Mouse (Mus musculus): ENCODE data around the gene Gm11444.

Gm11444 gene

DNA sequence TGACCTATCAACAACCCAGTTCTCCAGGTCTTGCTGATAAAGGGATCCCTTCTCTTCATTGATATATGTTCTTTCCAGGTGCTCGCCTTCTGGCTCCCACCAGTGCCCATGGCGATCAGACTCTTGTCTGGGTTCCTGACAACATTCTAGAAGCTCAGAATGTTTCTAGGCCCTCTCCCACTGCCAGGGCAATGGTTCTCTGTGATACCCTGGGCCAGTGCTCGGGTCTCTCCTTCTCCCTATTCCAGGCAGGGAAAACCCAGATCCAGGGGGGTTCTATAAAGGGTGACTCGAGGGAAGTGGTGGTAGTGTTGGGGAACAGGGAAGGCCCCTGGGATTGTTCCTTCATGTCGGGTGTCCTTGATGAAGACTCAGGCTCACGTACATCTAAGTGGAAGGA is at the start of gene Gm11444:
Gene Gm11444 (minus strand): TSS at position 101 of the 400 bp plus-strand sequence.
- DNase-seq (ENCODE audit: low spot score in 2 of 2), result no peak

DNA sequence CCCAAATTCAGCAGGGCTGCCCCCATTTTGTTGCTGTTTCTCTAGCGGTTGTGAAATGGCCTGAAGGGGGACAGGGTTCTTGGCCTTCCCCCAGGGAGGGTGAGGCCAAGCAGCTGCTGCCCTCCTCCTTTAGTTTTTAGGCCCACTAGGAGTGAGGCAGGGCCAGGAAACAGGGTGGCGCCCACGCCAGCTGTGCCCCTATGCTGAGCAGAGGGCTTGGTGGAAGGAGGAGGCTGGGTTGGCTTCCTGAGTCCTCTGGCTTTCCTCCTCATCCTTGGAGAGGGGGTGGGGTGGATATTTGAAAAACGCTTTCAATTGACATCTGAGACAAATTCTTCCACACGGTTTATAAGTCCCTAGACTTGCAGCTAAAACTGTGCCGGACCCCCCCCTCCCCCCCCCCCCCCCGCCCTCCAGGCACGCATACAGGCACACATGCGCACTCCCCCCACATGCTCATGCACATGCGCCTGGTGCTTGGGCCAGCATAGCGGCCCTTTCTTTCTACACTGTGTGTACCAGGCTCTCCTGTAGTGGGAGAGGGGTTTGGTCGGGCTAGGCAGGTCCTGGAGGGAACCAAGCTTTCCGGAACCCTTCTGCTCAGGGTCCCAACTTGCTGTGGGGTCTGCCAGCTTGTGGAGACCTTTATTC is 46.3 kb upstream of the Gm11444 start:
- no peak for DNase-seq (ENCODE audit: low spot score in 2 of 2)

DNA sequence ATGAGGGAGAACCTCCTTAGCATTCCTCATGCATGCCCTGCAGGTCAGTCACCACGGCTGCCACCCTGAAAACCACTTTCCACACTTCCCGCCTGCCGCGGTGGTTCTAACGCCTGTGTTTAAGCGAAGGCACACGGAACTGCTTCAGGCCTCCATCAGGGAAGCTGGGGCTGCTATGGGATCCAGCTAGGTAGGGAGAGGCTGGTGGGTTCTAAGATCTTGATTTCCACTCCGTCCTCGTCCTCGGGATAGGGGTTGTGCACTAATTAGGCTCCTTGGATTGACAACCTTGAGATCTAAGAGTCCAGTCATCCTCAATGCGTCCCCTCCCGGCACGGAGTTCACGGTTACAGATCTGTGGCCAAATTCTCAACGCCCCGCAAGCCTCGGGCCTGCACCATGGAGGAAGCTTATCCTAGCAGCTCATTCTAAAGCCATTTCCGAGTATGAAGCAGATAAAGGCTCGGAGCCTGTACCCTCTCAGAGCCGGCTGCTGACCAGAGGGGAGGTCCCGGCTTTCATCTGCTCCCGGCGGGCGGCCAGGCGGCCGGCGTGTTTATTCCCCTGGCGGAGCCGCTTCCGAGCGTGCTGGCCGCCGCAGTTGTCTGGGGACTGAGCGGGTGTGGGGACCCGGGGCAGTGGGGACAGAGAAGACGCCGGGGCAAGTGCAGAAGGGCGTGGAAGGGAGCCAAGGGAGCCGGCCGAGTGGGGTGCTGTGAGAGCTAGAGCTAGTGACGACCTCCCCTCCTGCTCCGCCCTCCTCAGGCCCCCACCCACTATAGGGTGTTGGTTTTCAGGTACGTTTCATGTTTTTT is 44.8 kb upstream of the Gm11444 start:
- DNase-seq (ENCODE audit: low spot score in 2 of 2), result no peak

DNA sequence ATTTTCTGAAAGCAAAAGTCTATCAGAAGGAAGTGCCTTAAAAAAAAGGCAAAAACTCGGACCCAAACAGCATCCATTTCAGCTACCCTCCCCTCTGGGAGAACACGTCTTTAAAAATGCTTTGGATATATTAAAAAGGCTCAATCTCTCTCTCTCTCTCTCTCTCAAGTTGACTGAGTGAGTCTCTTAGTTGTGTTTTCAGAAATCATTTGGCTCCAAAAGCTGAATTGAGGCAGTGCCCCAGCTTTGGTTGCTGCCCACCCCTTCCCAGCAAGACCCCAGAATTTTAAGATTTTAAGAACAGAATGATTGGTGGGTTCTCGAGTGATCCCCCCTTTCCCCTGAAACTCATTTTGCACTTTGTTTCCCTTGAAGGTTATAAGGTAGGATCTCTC is 44.0 kb upstream of the Gm11444 start:
- DNase-seq (ENCODE audit: low spot score in 2 of 2), result no peak

DNA sequence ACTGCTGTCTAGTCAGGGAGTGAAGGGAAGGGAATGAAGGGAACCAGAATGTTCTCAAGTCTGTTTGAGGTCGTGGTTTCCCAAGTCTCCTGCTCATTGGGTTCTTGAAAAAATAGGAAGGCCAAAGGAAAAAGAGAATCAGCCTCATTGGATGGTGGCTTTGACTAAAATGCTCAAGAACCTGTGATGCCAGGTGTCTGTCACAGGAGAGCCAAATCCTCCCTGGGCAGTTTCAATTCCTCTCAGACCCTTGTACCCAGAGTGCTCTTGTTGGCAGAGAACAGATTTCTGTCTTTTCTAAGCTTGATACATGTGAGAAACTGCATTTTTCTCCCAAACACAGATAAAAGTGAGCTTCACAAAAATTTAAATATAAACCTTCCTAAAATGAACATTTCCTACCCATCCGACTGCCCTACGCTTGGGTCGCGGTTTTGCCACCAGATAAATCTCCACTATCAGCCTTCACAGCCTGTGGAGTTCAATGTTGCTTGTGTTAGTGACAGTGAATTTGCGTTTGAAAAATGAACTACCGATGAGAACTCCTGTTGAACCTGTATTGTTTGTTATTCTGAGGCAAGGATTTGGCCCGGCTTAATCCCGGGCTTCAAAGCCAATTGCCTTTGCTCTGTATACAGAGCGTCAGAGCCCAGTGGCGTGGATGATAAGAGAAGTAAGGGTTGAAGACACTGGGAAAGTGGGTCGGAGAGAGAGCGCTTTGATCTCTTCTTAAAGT is 43.4 kb upstream of the Gm11444 start:
- no peak for DNase-seq (ENCODE audit: low spot score in 2 of 2)

DNA sequence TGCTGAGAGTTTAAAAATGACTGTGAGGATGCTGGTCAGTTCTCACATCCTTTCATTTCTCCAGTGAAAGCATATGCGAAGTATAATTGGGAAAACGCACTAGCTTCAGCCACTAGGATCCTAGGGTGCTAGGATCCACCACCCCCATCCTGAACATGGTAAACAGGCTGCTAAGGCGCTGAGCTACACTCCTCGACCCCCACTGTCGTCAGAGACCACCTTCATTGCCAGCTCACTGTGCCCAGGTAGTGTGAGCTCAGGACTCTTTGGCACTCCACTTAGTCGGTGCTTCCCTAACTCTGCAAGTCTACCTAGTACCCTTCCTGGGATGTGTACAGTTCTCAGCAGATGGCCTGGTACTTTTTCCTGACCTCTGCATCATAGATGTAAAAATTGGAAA is 42.6 kb upstream of the Gm11444 start:
- DNase-seq (ENCODE audit: low spot score in 2 of 2), result no peak

DNA sequence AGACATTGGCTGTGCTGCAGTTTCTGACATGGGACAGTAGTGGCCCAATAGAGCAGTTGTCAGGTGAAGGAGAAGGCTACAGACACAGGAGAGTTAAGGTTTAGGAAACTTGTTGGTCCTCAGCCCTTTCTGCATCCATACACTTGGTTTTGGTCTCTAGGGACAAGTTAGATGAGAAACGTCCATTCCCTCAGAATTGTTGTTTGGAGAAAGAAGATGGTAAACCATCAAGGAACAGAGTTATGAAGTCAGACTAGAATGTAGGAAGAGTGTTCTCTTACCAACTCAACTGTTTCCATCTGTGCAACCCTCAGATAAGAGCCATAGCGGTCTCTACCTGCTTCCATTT is 41.5 kb upstream of the Gm11444 start:
- DNase-seq (ENCODE audit: low spot score in 2 of 2), result no peak

DNA sequence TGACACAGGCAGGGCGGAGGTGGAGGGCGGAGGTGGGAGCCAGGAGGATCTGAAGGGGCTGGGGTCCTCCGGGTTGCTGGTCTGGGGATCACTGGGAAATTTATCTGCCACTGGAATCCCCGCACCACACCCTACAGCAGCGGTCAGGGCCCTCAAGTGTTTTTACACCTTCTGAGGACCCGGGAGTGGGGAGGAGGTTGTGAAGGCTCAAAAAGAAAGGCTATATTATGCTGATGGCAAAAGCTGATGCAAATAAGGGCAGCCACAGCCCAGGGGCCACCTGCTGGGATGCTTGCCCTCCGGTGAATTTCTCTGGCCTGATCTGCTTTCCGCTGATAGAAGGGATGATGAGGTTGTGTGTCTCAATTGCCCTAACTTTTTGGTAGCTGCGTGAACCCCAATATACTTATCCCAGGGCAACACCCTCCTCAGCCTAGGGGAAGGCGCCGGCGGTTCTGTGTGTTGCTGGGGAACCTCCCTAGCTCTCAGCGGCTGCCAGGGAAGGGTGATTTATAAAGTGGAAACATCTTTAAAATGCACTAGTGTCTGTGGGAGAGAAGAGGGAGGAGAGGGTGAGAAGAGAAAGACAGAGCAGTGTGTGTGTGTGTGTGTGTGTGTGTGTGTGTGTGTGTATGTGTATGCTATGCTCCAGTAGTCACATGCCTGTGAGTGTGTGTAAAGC is 41.0 kb upstream of the Gm11444 start:
- no peak for DNase-seq (ENCODE audit: low spot score in 2 of 2)

DNA sequence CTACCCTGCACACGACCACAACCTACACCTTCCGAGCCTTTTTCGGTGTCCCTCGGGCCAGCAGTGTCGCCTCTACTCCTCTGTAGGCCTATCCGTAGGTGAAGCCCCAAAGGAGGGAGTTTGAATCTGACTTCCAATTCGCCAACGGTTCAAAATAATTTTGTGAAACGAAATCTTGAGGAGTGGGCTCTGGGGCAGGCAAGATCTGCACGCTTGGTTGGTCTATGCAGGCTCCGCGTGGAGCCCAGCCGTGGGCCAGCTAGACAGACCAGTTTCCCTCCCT is 40.4 kb upstream of the Gm11444 start:
- no peak for DNase-seq (ENCODE audit: low spot score in 2 of 2)

DNA sequence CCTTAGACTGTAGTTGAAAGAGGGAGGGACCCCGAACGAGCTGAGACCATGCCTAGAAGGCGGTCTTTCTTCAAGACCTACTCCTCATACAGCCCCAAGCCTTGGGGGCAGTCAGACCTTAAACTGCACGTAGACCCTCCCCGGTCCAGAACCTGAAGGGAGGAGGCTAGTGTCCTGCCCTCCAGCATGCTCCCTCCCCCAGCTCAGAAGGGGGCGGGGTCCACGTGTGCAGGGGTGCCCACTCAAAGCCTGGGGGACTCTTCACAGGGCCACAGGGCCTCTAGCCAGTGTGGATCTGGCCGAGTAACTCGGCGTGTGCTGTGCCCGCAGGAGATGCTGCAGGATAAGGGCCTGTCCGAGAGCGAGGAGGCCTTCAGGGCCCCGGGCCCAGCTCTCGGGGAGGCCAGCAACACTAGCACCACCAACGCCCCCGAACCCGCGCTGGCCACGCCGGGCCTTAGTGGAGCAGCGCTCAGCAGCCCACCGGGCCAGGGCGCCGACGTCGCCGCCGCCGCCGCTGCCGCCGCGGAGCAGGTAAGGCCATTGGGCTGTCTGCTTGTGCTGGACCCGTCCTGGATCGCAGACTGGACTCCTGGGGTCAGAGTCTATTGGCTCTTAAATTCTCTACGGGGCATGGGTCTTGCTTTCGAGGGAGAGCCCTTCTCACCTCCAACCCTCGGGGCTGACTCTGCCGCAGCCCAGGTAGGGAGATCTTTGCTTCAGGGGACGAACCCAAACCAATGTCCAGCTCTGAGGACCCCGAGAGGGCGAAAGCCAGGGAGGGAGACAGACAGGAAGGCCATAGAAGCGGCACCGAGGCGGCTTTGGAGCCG is 39.8 kb upstream of the Gm11444 start:
- DNase-seq (ENCODE audit: low spot score in 2 of 2), result no peak

DNA sequence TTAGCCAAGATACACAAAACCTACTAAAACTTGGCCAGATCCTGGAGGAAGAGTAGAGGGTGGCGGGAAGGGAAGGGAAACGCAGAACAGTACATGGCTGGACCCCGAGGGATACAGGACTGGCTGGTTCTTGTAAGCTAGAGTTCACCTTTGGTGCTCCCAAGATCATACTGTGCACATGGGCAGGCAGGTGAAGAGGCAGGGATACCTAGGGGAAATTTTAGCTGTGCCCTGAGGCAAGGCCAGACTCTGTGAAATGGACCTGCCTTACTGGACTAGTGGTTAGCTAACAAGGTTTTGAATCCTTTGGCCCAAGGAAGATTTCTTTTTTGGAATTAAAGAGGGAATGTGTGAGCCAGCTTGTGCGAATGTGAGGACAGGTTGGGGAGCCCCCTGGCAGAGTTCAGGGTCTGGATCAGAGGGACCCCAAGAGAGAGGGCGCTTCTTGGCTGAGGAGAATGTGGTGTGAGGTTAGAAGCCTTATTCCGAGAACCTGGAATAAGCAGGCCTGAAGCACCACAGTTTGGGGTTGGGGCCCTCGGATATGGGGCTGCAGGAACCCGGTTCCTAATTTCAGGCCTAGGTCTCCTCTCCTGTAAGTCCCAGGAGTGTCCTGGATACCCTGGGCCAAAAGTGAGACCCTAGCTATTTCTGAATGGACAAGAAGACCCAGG is 39.1 kb upstream of the Gm11444 start:
- no peak for DNase-seq (ENCODE audit: low spot score in 2 of 2)

DNA sequence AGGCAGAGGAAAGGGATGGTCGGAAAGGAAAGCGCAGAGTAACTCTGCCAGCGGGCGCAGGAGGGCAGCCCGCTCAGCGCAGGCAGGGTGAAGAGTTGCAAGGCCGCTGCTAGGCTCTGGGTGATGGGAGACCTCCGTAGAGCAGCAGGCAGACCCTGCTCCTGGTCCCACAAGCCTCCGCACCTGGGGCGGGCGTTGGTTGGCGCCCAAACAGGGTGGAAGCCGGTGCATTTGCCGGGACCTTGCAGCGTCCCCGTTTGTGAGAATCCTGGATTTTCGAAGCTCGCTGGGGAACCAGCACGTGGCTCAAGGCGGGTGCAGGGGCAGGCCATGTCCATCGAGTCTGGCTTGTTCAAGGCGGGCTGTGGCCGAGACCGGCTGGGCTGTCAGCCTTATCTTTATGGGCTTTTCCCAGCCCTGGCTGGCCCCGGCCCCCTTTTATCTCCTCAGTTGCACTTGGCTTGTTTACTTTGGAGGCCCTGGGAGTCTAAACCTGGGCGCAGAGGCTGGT is 38.4 kb upstream of the Gm11444 start:
- DNase-seq (ENCODE audit: low spot score in 2 of 2), result no peak

DNA sequence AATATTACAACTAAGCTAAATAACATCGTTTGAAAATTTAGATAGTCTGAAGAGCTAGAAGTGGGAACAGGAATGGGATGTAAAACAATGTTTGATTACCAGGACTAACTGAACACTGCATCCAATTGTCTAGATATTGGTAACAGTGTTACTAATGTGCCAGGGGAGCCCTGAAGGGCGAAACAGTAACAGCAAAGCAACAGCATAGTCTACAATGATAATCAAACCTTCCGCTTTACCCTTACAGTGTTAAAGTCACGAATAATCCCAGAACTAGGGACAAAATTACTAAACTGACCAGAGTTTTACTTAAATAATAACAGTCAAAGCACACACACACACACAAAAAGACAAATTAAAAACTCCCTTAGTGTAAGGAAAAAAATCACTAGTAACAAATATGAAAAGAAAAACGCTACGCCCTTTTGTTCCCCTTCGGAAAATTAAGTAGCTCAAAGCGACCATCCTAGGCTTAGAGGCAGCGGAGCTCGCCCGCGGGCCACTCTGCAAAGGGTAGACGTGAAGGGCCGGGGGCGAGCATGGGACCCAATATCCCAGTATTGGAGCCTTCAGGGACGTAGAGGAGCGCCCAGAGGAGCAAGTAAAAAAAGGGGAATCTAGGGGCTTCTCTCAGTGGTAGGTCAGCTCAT is 37.8 kb upstream of the Gm11444 start:
- DNase-seq (ENCODE audit: low spot score in 2 of 2), result no peak

DNA sequence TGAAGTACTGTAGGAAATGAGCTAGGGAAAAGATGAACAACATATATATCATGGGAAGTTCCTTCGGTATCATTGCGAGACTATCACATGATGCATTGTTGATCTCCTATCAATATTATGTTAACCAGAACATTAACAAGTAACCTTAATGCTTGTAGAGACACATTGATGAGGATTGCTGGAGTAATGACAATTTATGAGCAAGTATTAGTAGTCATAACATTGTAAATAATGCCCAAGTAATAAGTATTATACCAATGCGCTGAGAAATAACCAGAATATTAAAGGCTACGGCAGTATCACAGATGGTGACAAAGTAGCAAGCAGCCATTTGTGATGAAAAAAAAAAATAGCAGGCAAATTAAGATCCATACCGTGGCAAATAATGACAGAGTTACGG is 37.1 kb upstream of the Gm11444 start:
- no peak for DNase-seq (ENCODE audit: low spot score in 2 of 2)

DNA sequence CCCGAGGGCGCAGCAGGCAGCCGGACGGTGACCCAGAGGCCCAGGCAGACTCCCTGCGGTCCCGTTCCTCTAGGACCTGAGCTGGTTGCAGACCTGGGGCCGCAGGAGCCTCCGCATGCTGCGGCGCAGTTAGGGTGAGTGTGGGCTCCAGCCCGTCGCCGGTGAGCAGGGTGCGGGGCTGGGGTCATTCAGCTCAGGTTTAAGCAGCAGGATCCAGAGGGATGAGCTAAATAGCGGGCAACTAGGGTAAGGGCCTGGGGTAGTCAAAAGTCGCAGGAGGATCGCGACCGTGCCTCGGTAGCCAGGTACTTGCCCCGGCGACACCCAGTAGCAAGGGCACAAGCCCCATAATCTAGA is 36.3 kb upstream of the Gm11444 start:
- DNase-seq (ENCODE audit: low spot score in 2 of 2), result no peak

DNA sequence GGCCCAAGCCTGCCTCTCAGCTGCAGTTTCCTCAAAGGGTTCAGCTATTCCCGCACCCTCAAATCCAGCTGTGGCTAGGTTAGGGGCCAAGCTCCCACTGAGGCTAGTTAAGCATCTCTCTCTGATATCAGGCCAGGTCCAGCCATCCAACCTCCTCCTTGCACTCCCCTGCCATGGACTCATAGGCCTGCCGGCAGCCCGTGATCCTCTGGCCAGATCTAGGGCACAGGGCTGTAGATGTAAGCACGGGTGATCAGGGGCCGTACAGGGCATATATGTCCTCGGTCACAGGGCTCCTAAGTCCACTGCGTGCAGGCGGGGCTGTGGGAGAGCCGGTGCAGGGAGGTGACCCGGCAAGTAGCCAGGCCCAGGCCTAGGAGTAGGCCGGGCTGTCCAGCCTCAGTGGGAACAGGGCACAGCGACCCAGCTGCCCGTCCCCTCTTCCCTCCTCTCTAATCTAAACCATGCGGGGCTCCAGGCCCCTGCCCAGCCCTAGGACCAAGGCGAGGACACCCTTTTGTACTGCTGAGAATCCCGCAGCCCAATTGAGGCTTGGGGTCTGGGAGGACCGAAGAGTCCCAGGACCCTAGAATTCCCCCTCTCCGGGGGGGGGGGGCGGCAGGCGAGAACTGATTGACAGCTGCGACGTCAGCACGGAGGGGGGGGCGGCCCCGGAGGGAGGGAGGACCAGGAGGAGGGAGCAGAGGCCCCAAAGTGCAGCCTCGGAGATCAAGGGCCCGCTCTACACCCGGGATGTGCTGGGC is 35.7 kb upstream of the Gm11444 start, which contains the start of gene Tbx4:
Gene Tbx4 (plus strand): TSS at position 758 of the 764 bp plus-strand sequence.
- no peak for DNase-seq (ENCODE audit: low spot score in 2 of 2)

DNA sequence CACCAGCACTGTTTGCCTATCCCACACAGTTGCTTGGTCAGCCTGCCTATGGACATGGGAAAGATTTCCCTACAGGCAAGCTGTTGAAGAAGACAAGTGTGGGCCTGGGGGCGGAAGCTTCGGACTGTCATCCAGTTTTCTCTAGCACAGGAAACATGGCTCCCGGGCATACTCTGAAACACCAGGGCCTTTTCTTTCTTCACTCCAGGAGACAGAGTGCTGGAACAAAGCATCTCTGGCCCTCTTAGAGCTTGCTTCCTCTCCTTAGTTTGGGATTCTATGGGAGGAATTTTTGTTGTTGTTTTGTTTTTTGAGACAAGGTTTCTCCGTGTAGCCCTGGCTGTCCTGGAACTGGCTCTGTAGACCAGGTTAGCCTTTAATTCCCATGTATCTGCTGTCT is 34.4 kb upstream of the Gm11444 start:
- DNase-seq (ENCODE audit: low spot score in 2 of 2), result no peak

DNA sequence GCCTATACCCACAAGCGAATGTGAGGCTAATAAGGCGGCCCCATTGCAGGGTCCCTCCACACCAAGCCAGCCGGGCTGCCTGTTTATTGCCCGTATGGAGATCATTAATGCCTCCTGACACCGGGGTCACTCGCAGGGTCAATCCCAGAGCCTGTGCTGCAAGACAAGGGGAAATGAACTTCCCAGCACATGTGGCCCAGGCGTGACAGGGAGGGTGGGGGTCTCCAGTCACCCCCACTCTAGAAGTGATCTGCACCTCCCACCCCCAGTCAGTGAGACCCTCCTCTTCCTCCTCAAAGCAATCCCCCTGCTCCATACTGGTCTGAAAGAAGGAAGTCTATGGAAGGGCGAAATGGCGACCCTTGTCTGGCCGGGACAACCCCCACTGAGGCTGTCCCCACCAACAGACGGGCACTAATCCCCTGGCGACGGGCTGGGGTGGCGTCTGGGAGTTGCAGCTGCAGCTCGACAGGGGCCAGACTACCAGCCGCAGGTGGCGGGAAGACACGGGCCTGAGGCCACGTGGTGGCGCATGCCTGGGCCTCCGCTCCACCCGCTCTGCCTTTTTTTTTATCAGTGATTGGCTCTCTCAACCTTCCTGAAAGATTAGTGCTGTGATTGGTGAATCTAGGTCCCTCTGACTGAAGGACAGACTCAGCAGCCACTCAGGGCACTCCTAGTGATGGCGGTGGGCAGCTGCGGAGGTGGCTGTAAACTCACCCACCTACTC is 26.1 kb upstream of the Gm11444 start:
- DNase-seq (ENCODE audit: low spot score in 2 of 2), result no peak

DNA sequence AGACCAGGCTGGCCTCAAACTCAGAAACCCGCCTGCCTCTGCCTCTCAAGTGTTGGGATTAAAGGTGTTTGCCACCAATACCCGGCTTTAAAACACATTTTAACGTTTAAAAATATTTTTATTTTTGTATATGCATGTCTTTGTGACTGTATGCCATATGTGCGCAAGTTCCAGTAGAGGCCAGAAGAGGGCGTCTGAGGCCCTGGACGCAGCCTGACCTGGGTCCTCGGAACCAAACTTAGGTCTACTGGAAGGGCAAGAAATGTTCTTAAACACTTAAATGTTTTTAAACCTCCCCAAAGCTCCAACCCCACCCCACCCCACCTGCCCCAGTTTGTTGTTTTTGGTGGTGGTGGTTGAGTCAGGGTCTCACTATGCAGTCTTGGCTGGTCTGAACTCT is 14.2 kb upstream of the Gm11444 start:
- no peak for DNase-seq (ENCODE audit: low spot score in 2 of 2)
